Mouse (Mus musculus) heart, adult 10 weeks (tissue): ENCODE measurements around the gene Setdb1. TPM values are rescaled to one million over a fixed set of nuclear protein-coding genes. Genes with fewer than 3 reads are reported as not detected.

Experiments used
- polyA plus RNA-seq: library from polyadenylated mRNA; stranded (reverse); fragments of 350-450 nt; fragmentation: Illumina TruSeq; extraction: RNeasy Lipid Tissue Mini Kit (QIAGEN cat#74804); gene quantifications from one replicate; pipeline ENCODE4 v1.2.3, GENCODE M21; 2014; ENCODE audit warnings: low read depth, low replicate concordance

The Setdb1 gene
- 12.5 TPM for polyA plus RNA-seq

GRCm38 (mm10) chr3:95356701-95357449 is at the start of gene Setdb1:
Setdb1 (minus strand) TSS chr3:95357202.

DNA sequence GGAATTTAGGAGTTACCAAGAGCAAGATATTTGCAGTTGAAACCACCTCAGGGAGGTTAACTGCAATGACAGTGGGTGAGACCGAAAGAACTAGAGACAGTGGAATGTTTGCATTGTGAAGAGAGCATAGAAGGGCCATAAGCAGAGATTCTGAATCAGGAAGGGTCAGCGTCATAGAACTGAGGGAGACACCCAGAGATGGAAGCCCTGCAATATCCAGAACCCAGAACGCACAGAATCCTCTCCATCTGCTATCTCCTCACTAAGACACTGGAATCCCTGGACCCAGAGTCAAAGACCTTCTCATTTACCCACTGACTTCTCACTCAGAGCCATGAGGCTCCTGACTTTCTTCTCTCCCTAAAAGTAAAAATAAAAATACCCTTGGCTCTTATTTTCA is 45.7 kb upstream of the Setdb1 start, which contains the start of gene 4930558C23Rik:
Gene 4930558C23Rik, minus strand, starts transcription at position 101 of the 400 bp plus-strand sequence.

GRCm38 (mm10) chr3:95314486-95315093 is 42.4 kb downstream of the Setdb1 start, which contains the start of gene Cers2:
Cers2 (plus strand) TSS chr3:95314791.

DNA sequence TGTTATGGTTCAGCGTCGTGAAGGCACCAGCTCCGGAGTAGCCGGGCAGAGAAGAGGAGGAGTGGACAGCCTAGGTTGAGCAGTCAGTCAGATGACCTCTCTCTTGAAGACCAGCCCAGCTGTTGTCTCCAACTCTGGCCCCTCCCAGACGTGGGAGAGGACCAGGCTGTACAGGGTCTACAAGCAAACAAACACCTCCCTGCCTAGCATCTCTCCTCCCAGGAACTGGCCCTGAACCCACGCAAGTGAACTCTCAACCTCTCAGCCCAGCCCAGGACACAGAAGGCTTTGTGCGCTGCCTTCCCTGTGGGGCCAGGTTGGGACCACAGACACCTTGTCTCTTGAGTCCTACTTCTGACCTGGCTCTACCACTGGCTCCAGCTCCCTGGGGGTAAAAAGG is 49.9 kb downstream of the Setdb1 start, which contains the start of gene Anxa9:
Gene Anxa9, minus strand, starts transcription at position 77 of the 400 bp plus-strand sequence.

GRCm38 (mm10) chr3:95281216-95282126 is 75.5 kb downstream of the Setdb1 start, which contains the start of the genes Mindy1 and Prune1:
Mindy1 (plus strand) TSS chr3:95281345.
Prune1 (minus strand) TSS chr3:95282076.

Other genes starting within 250 kb of the Setdb1 start
- 37.4 TPM for gene Vps72, start 246.2 kb downstream of the Setdb1 start, polyA plus RNA-seq
- gene Tmod4, start 232.7 kb downstream of the Setdb1 start, polyA plus RNA-seq, result 31.7 TPM
- gene Scnm1, start 223.2 kb downstream of the Setdb1 start, polyA plus RNA-seq, result 55.1 TPM
- 8.4 TPM for gene Lysmd1, start 223.1 kb downstream of the Setdb1 start, polyA plus RNA-seq
- 2.9 TPM for gene Tnfaip8l2, start 214.8 kb downstream of the Setdb1 start, polyA plus RNA-seq
- 9.7 TPM for gene Sema6c, start 196.7 kb downstream of the Setdb1 start, polyA plus RNA-seq
- gene Gabpb2, start 139.3 kb downstream of the Setdb1 start, polyA plus RNA-seq, result 15.5 TPM
- gene Cdc42se1, start 128.5 kb downstream of the Setdb1 start, polyA plus RNA-seq, result 18.5 TPM
- 10.0 TPM for gene Mllt11, start 125.0 kb downstream of the Setdb1 start, polyA plus RNA-seq
- gene Gm128, start 115.6 kb downstream of the Setdb1 start, polyA plus RNA-seq, result not detected
- not detected for gene Bnipl, start 106.0 kb downstream of the Setdb1 start, polyA plus RNA-seq
- 24.4 TPM for gene Mindy1, start 75.9 kb downstream of the Setdb1 start, polyA plus RNA-seq
- gene Prune1, start 75.1 kb downstream of the Setdb1 start, polyA plus RNA-seq, result 27.0 TPM
- gene Anxa9, start 50.0 kb downstream of the Setdb1 start, polyA plus RNA-seq, result 2.1 TPM
- gene Cers2, start 42.4 kb downstream of the Setdb1 start, polyA plus RNA-seq, result 54.0 TPM
- gene 4930558C23Rik, start 45.6 kb upstream of the Setdb1 start, polyA plus RNA-seq, result not detected
- gene Arnt, start 77.2 kb upstream of the Setdb1 start, polyA plus RNA-seq, result 34.4 TPM
- gene Ctsk, start 142.1 kb upstream of the Setdb1 start, polyA plus RNA-seq, result 5.2 TPM
- 20.0 TPM for gene Ctss, start 169.6 kb upstream of the Setdb1 start, polyA plus RNA-seq
- gene Hormad1, start 202.5 kb upstream of the Setdb1 start, polyA plus RNA-seq, result not detected
- gene Golph3l, start 231.7 kb upstream of the Setdb1 start, polyA plus RNA-seq, result 17.8 TPM